25 mouse cellular contexts compared by ENCODE assay signal in the genomic region with DNA sequence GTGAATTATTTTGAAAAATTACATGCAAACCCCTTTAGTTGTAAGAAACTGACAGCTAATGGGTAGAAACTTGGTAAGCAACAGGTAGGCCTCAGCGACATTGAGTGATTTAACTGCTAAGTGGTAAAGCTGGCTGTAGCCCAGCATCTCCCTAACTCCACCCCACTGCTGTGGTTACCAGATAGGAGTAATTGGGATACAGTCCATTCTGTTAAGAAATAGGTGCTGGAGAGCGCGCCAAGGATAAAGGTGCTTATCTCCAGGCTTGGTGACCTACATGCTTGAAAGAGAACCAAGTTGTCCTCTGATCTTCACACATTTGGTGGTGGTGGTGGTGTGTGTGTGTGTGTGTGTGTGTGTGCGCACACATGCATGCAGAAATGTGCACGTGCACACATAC. TPM values are rescaled to one million over a fixed set of nuclear protein-coding genes. Genes with fewer than 3 reads are reported as not detected.
DNase-seq lines count a peak whose midpoint lies in the region; ATAC-seq and TF ChIP-seq lines count a peak whose summit lies in the region.
"Had no signal": no experiment of that assay in that cellular context is flagged by ENCODE, and none has a peak within 500 bp of the region (broad histone marks: within the 10 kb centered on the region; RNA-seq: fewer than 3 reads in every experiment).

No protein-coding gene starts in this region.

- H3K4me3 ChIP-seq in stomach, embryonic 15.5 days (replicated peaks) = no peak overlapping the region
- no peak overlapping the region for H3K4me3 ChIP-seq in stomach, postnatal 0 days (ENCODE audit: low read depth, low read length)
- H3K4me3 ChIP-seq in liver, adult 2 months (ENCODE audit: insufficient read depth, low read depth, low read length) = no peak overlapping the region
- 0 out of 2 replicates have a peak overlapping the region, but pooled peaks have one; percentile 0 for H3K4me3 ChIP-seq in liver, embryonic 16.5 days (ENCODE audit: low read depth, low read length)
- no peak overlapping the region for H3K4me3 ChIP-seq in lung, postnatal 0 days (ENCODE audit: low read depth, low read length)
- H3K4me3 ChIP-seq: embryonic facial prominence, embryonic 10.5 days; gastrocnemius, adult 2 months; hindbrain, embryonic 15.5 days; intestine, embryonic 15.5 days; limb, embryonic 15.5 days; megakaryocyte, embryonic 14.5 days; neural tube, embryonic 13.5 days had no signal

- H3K36me3 ChIP-seq in stomach, embryonic 15.5 days = peaks cover 7% of the 10 kb centered on the region
- peaks cover 5% of the 10 kb centered on the region; the same call in 1 of the 2 replicates for H3K36me3 ChIP-seq in stomach, postnatal 0 days (ENCODE audit: control insufficient read depth, insufficient read depth, low read length)
- peaks cover 7% of the 10 kb centered on the region; the same call in 1 of the 2 replicates for H3K36me3 ChIP-seq in liver, adult 2 months (ENCODE audit: control insufficient read depth, insufficient read depth, low read length)
- H3K36me3 ChIP-seq in liver, embryonic 16.5 days (ENCODE audit: control insufficient read depth, insufficient read depth) = peaks cover 2% of the 10 kb centered on the region; the same call in 1 of the 2 replicates
- H3K36me3 ChIP-seq in lung, postnatal 0 days (ENCODE audit: insufficient read depth, low read length) = no peaks in the 10 kb centered on the region
- H3K36me3 ChIP-seq: intestine, embryonic 15.5 days had no signal

- ATAC-seq in stomach, embryonic 15.5 days (ENCODE audit: insufficient read depth, low FRiP score, low read depth) = peak; percentile 80; the same call in 1 of the 2 replicates
- ATAC-seq in stomach, postnatal 0 days (ENCODE audit: low FRiP score, low TSS enrichment) = no peak
- peak; percentile 100 for ATAC-seq in liver, embryonic 16.5 days (ENCODE audit: low read depth)
- ATAC-seq in lung, postnatal 0 days = no peak
- ATAC-seq: CD4-positive, CD25-positive, alpha-beta regulatory T cell, adult 4 months; intestine, embryonic 15.5 days had no signal

- no peak for DNase-seq in stomach, postnatal 0 days (ENCODE audit: low spot score)
- DNase-seq in liver, adult 2 months (ENCODE audit: extremely low read depth, low read depth, low spot score) = peak; percentile 85
- no peak for DNase-seq in lung, postnatal 0 days (ENCODE audit: low spot score)
- no peak for DNase-seq in thymus, postnatal 36 days
- DNase-seq in cerebellum, postnatal 25 days = no peak
- DNase-seq in adrenal gland, postnatal 36 days = no peak
- DNase-seq: cerebellum, adult 2 months; gastrocnemius, adult 2 months; heart, postnatal 4 days; kidney, adult 8-10 months; kidney, postnatal 10 days; left cerebral cortex, postnatal 4 days; lung, postnatal 14 days; midbrain, embryonic 14.5 days; retina, postnatal 1 day; thymus, postnatal 14 days had no signal

- no peak overlapping the region for H3K9ac ChIP-seq in stomach, embryonic 15.5 days
- H3K9ac ChIP-seq in stomach, postnatal 0 days (ENCODE audit: low read length) = no peak overlapping the region
- no peak overlapping the region for H3K9ac ChIP-seq in liver, adult 2 months (ENCODE audit: low read depth, low read length)
- no peak overlapping the region for H3K9ac ChIP-seq in liver, embryonic 16.5 days (ENCODE audit: low read depth, low read length)
- no peak overlapping the region for H3K9ac ChIP-seq in lung, postnatal 0 days (replicated peaks; ENCODE audit: low read depth)
- H3K9ac ChIP-seq: hindbrain, embryonic 15.5 days; intestine, embryonic 15.5 days; limb, embryonic 15.5 days; neural tube, embryonic 13.5 days had no signal

- 93% methylated on average over 5 of the region's 5 CpGs for WGBS in stomach, embryonic 15.5 days
- 86% methylated on average over 5 of the region's 5 CpGs for WGBS in stomach, postnatal 0 days
- 46% methylated on average over 5 of the region's 5 CpGs for WGBS in liver, adult 2 months
- 49% methylated on average over 5 of the region's 5 CpGs for WGBS in liver, embryonic 16.5 days (ENCODE audit: insufficient replicate concordance)
- 89% methylated on average over 5 of the region's 5 CpGs for WGBS in lung, postnatal 0 days

- H3K4me2 ChIP-seq in stomach, embryonic 15.5 days = no peak overlapping the region
- H3K4me2 ChIP-seq in stomach, postnatal 0 days (replicated peaks; ENCODE audit: low read depth) = no peak overlapping the region
- peak overlapping the region; percentile 48 for H3K4me2 ChIP-seq in liver, embryonic 16.5 days (ENCODE audit: low read depth, low read length)
- no peak overlapping the region for H3K4me2 ChIP-seq in lung, postnatal 0 days (replicated peaks; ENCODE audit: low read depth, low read length)
- H3K4me2 ChIP-seq: hindbrain, embryonic 15.5 days; intestine, embryonic 15.5 days; limb, embryonic 15.5 days; neural tube, embryonic 13.5 days had no signal

- TF ChIP-seq POLR2A in liver, adult 2 months (IDR thresholded peaks at IDR 0.05; ENCODE audit: extremely low read depth, insufficient read depth, low read length) = no peak

- no peak for TF ChIP-seq EP300 in stomach, postnatal 0 days (optimal IDR thresholded peaks at IDR 0.05)
- no peak for TF ChIP-seq EP300 in lung, postnatal 0 days (IDR thresholded peaks at IDR 0.05)

- H3K27ac ChIP-seq in stomach, embryonic 15.5 days = no peak overlapping the region
- no peak overlapping the region for H3K27ac ChIP-seq in stomach, postnatal 0 days (replicated peaks)
- H3K27ac ChIP-seq in liver, adult 2 months (replicated peaks; ENCODE audit: insufficient read depth, low read depth, low read length) = no peak overlapping the region
- H3K27ac ChIP-seq in liver, embryonic 16.5 days (ENCODE audit: low read length) = peak overlapping the region; percentile 66
- no peak overlapping the region for H3K27ac ChIP-seq in lung, postnatal 0 days (ENCODE audit: low read length)
- H3K27ac ChIP-seq: embryonic facial prominence, embryonic 10.5 days; gastrocnemius, adult 2 months; hindbrain, embryonic 15.5 days; intestine, embryonic 15.5 days; limb, embryonic 15.5 days; neural tube, embryonic 13.5 days had no signal

- H3K9me3 ChIP-seq in stomach, embryonic 15.5 days = no peaks in the 10 kb centered on the region
- no peaks in the 10 kb centered on the region for H3K9me3 ChIP-seq in stomach, postnatal 0 days (ENCODE audit: control insufficient read depth, low read length)
- H3K9me3 ChIP-seq in liver, embryonic 16.5 days (replicated peaks; ENCODE audit: control insufficient read depth, low read length) = no peaks in the 10 kb centered on the region
- no peaks in the 10 kb centered on the region for H3K9me3 ChIP-seq in lung, postnatal 0 days (ENCODE audit: low read length)
- H3K9me3 ChIP-seq: embryonic facial prominence, embryonic 10.5 days; hindbrain, embryonic 15.5 days; intestine, embryonic 15.5 days; limb, embryonic 15.5 days; megakaryocyte, embryonic 14.5 days; neural tube, embryonic 13.5 days had no signal

- no peaks in the 10 kb centered on the region for H3K27me3 ChIP-seq in stomach, embryonic 15.5 days (replicated peaks)
- H3K27me3 ChIP-seq in stomach, postnatal 0 days (ENCODE audit: control insufficient read depth, insufficient read depth, low read length) = no peaks in the 10 kb centered on the region
- H3K27me3 ChIP-seq in liver, adult 2 months (ENCODE audit: control insufficient read depth, insufficient read depth, low read length) = no peaks in the 10 kb centered on the region
- H3K27me3 ChIP-seq in liver, embryonic 16.5 days (ENCODE audit: control insufficient read depth, insufficient read depth, low read depth, low read length) = no peaks in the 10 kb centered on the region
- no peaks in the 10 kb centered on the region for H3K27me3 ChIP-seq in lung, postnatal 0 days (replicated peaks; ENCODE audit: insufficient read depth, low read length)
- H3K27me3 ChIP-seq: hindbrain, embryonic 15.5 days; intestine, embryonic 15.5 days; limb, embryonic 15.5 days; megakaryocyte, embryonic 14.5 days; neural tube, embryonic 13.5 days had no signal

- no peaks in the 10 kb centered on the region for H3K4me1 ChIP-seq in stomach, embryonic 15.5 days
- H3K4me1 ChIP-seq in stomach, postnatal 0 days (replicated peaks; ENCODE audit: control insufficient read depth, insufficient read depth) = no peaks in the 10 kb centered on the region
- peaks cover 25% of the 10 kb centered on the region for H3K4me1 ChIP-seq in liver, adult 2 months (ENCODE audit: control insufficient read depth, insufficient read depth, low read length)
- peaks cover 19% of the 10 kb centered on the region for H3K4me1 ChIP-seq in liver, embryonic 16.5 days (ENCODE audit: control insufficient read depth, low read depth, low read length)
- H3K4me1 ChIP-seq in lung, postnatal 0 days (ENCODE audit: insufficient read depth, low read depth, low read length) = no peaks in the 10 kb centered on the region
- H3K4me1 ChIP-seq: embryonic facial prominence, embryonic 10.5 days; hindbrain, embryonic 15.5 days; intestine, embryonic 15.5 days; limb, embryonic 15.5 days; neural tube, embryonic 13.5 days had no signal

- peaks cover 2% of the 10 kb centered on the region; the same call in 1 of the 2 replicates for H3K79me2 ChIP-seq in liver, adult 2 months (ENCODE audit: control insufficient read depth, insufficient read depth, low read length)

- TF ChIP-seq CTCF in stomach, postnatal 0 days (IDR thresholded peaks at IDR 0.05; ENCODE audit: low read depth) = no peak
- no peak for TF ChIP-seq CTCF in liver, adult 2 months (IDR thresholded peaks at IDR 0.05; ENCODE audit: low read depth, low read length)
- TF ChIP-seq CTCF in lung, postnatal 0 days (IDR thresholded peaks at IDR 0.05) = no peak

RNA-seq across cellular contexts. Expression of a gene that starts 7.9 kb away (rescaled TPM):
- polyA plus RNA-seq in stomach, embryonic 15.5 days (2015; fragmentation: Nextera tagmentation; extraction: Ambion mirVana) = 22.8 and 23.1 TPM in 2 replicates
- polyA plus RNA-seq in stomach, postnatal 0 days (2015; fragmentation: Nextera tagmentation; extraction: Ambion mirVana) = 14.5 and 17.2 TPM in 2 replicates
- 17.3 and 18.0 TPM in 2 replicates for total RNA-seq in liver, adult 2 months (2014; rRNA removed)
- 6.2 and 6.9 TPM in 2 replicates for polyA plus RNA-seq in liver, adult 2 months (2012; rRNA removed)
- 14.0 and 14.4 TPM in 2 replicates for polyA plus RNA-seq in liver, embryonic 16.5 days (2015; fragmentation: Nextera tagmentation; extraction: Ambion mirVana)
- polyA plus RNA-seq in lung, postnatal 0 days (2015; fragmentation: Nextera tagmentation; extraction: Ambion mirVana) = 9.2 and 9.8 TPM in 2 replicates
- 10 to 100 TPM; 16.6 to 28.0 TPM for total RNA-seq in adrenal gland, postnatal 36 days (2021)

Comparison
In these comparisons a context has a peak if more than half of its experiments do, and no peak if none do; other contexts are left out.
1. ATAC-seq: peak in stomach, embryonic 15.5 days (single experiment) and liver, embryonic 16.5 days (single experiment); none in stomach, postnatal 0 days (single experiment) and lung, postnatal 0 days (single experiment).